Mouse (Mus musculus) intestine, embryonic 14.5 days (tissue): Measurements from ENCODE around the gene Cdkn2a. TPM values are rescaled to one million over a fixed set of nuclear protein-coding genes. Genes with fewer than 3 reads are reported as not detected.

ENCODE experiments used
- ATAC-seq: fragments of 200-750 bp; cut with Nextera tagmentation; replicated peaks from 2 replicates; pipeline ENCODE4 v1.8.0; 2017; ENCODE audit warnings: low read depth, moderate number of reproducible peaks, moderate TSS enrichment, moderate library complexity; ENCODE audit not compliant: low FRiP score, low TSS enrichment
- DNase-seq: peaks from one replicate; pipeline ENCODE4 v3.0.0-alpha.2; 2018; ENCODE audit warnings: low spot score
- H3K27ac ChIP-seq: fragments of 300-500 bp; sonication (generic); 2 replicates; pipeline ENCODE4 v1.5.1; 2014; ENCODE audit warnings: low read depth, mild to moderate bottlenecking, control low read depth
- H3K27me3 ChIP-seq: fragments of 300-500 bp; sonication (generic); replicated peaks from 2 replicates; pipeline ENCODE4 v1.6.1; 2014; ENCODE audit warnings: low read length, control low read depth; ENCODE audit not compliant: control insufficient read depth, insufficient read depth
- H3K36me3 ChIP-seq: fragments of 300-500 bp; sonication (generic); 2 replicates; pipeline ENCODE4 v1.6.1; 2014; ENCODE audit warnings: low read length, control low read depth; ENCODE audit not compliant: control insufficient read depth, insufficient read depth
- H3K4me1 ChIP-seq: fragments of 300-500 bp; sonication (generic); replicated peaks from 2 replicates; pipeline ENCODE4 v1.6.1; 2014; ENCODE audit warnings: low read length, control low read depth, mixed read lengths; ENCODE audit not compliant: control insufficient read depth, insufficient read depth
- H3K4me2 ChIP-seq: fragments of 300-500 bp; sonication (generic); 2 replicates; pipeline ENCODE4 v1.6.1; 2014; ENCODE audit warnings: low read length
- H3K4me3 ChIP-seq: fragments of 300-500 bp; sonication (generic); 2 replicates; pipeline ENCODE4 v1.5.1; 2014; ENCODE audit warnings: low read depth, low read length, control low read depth, mixed read lengths
- H3K9ac ChIP-seq: fragments of 300-500 bp; sonication (generic); 2 replicates; pipeline ENCODE4 v1.6.1; 2014; ENCODE audit warnings: mild to moderate bottlenecking, low read length
- H3K9me3 ChIP-seq: fragments of 300-500 bp; sonication (generic); 2 replicates; pipeline ENCODE4 v1.6.1; 2016; ENCODE audit warnings: low read length, control low read depth; ENCODE audit not compliant: control insufficient read depth
- WGBS: fragments of 180-500 bp; shearing (Covaris S2); extraction: QIAGEN DNeasy Blood & Tissue Kit; methylation state at CpG from one replicate; pipeline ENCODE4 v1.1.7; 2014; 5-methylcytosine and 5-hydroxymethylcytosine counted together
- polyA plus RNA-seq: library from polyadenylated mRNA; unstranded; fragments of >200 nt; fragmentation: Nextera tagmentation; extraction: Ambion mirVana; gene quantifications from 2 replicates; pipeline ENCODE4 v1.2.1, GENCODE M21; 2014

Gene Cdkn2a
- polyA plus RNA-seq, 1 experiment from 2014 or later: not detected

- H3K4me1 ChIP-seq: no peaks in the 10 kb centered on the region
- no peak overlapping the region for H3K9ac ChIP-seq
- H3K27ac ChIP-seq: no peak overlapping the region
- ATAC-seq: peak; percentile 50; the same call in 1 of the 2 replicates
- no peaks in the 10 kb centered on the region for H3K9me3 ChIP-seq
- H3K27me3 ChIP-seq: peaks cover 90% of the 10 kb centered on the region
- under 1% methylated on average over 25 of the region's 25 CpGs for WGBS
- DNase-seq: no peak
- no peak overlapping the region for H3K4me2 ChIP-seq
- no peak overlapping the region for H3K4me3 ChIP-seq
- H3K36me3 ChIP-seq: no peaks in the 10 kb centered on the region
These were observed 12.4 kb downstream of the Cdkn2a start for GRCm38 (mm10) chr4:89282036-89282566.

- Histone ChIP-seq H3K9ac (no peak overlapping the region), H3K36me3 (no peaks in the 10 kb centered on the region), H3K9me3 (no peaks in the 10 kb centered on the region), H3K4me3 (no peak overlapping the region), H3K4me1 (no peaks in the 10 kb centered on the region), H3K27ac (no peak overlapping the region), H3K4me2 (no peak overlapping the region), H3K27me3 (peaks cover 93% of the 10 kb centered on the region)
- no peak for DNase-seq
- WGBS: 3% methylated on average over 7 of the region's 7 CpGs
- ATAC-seq: no peak
These were observed 13.2 kb downstream of the Cdkn2a start for GRCm38 (mm10) chr4:89281236-89281635.

- H3K4me3 ChIP-seq: no peak overlapping the region
- no peak overlapping the region for H3K9ac ChIP-seq
- H3K4me1 ChIP-seq: no peaks in the 10 kb centered on the region
- H3K27ac ChIP-seq: no peak overlapping the region
- ATAC-seq (no peak), DNase-seq (no peak)
- no peaks in the 10 kb centered on the region for H3K9me3 ChIP-seq
- no peaks in the 10 kb centered on the region for H3K36me3 ChIP-seq
- 0% methylated on average over 2 of the region's 2 CpGs for WGBS
- peaks cover 97% of the 10 kb centered on the region for H3K27me3 ChIP-seq
- no peak overlapping the region for H3K4me2 ChIP-seq
These were observed 14.8 kb downstream of the Cdkn2a start for GRCm38 (mm10) chr4:89279641-89280040.

- H3K4me1 ChIP-seq: no peaks in the 10 kb centered on the region
- H3K27ac ChIP-seq: no peak overlapping the region
- H3K9ac ChIP-seq: no peak overlapping the region
- ATAC-seq (no peak), DNase-seq (no peak)
- no peak overlapping the region for H3K4me3 ChIP-seq
- H3K4me2 ChIP-seq: no peak overlapping the region
- no peaks in the 10 kb centered on the region for H3K9me3 ChIP-seq
- peaks cover 98% of the 10 kb centered on the region for H3K27me3 ChIP-seq
- no peaks in the 10 kb centered on the region for H3K36me3 ChIP-seq
- 8% methylated on average over 5 of the region's 5 CpGs for WGBS
These were observed 17.0 kb downstream of the Cdkn2a start for GRCm38 (mm10) chr4:89277381-89277940.

DNA sequence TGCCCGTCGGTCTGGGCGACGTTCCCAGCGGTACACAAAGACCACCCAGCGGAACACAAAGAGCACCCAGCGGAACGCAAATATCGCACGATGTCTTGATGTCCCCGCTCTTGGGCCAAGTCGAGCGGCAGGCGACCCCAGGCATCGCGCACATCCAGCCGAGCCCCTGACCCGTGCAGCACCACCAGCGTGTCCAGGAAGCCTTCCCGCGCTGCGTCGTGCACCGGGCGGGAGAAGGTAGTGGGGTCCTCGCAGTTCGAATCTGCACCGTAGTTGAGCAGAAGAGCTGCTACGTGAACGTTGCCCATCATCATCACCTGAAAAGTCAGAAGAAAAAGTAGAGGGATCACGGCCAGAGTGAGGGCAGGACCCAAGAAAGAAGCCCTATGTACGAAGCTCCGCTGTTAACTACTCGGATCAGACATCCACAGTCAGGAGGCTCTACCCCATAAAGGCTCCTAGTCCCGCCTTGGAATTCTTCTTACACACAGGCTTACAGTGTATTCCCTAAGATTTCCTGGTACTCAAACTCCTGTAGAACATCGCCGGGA, 17.7 kb downstream of the Cdkn2a start:
- no peak for DNase-seq
- no peaks in the 10 kb centered on the region for H3K36me3 ChIP-seq
- no peak overlapping the region for H3K4me2 ChIP-seq
- no peaks in the 10 kb centered on the region for H3K9me3 ChIP-seq
- no peak overlapping the region for H3K27ac ChIP-seq
- under 1% methylated on average over 37 of the region's 37 CpGs for WGBS
- H3K4me1 ChIP-seq: no peaks in the 10 kb centered on the region
- H3K4me3 ChIP-seq: no peak overlapping the region
- no peak overlapping the region for H3K9ac ChIP-seq
- H3K27me3 ChIP-seq: peaks cover 98% of the 10 kb centered on the region
- no peak for ATAC-seq

- no peak overlapping the region for H3K4me2 ChIP-seq
- H3K9ac ChIP-seq: no peak overlapping the region
- H3K27me3 ChIP-seq: peaks cover 97% of the 10 kb centered on the region
- no peaks in the 10 kb centered on the region for H3K9me3 ChIP-seq
- H3K4me1 ChIP-seq: no peaks in the 10 kb centered on the region
- H3K4me3 ChIP-seq: no peak overlapping the region
- H3K27ac ChIP-seq: no peak overlapping the region
- DNase-seq (no peak), ATAC-seq (no peak)
- 1% methylated on average over 25 of the region's 25 CpGs for WGBS
- H3K36me3 ChIP-seq: no peaks in the 10 kb centered on the region
These were observed 18.5 kb downstream of the Cdkn2a start for GRCm38 (mm10) chr4:89275811-89276584.

DNA sequence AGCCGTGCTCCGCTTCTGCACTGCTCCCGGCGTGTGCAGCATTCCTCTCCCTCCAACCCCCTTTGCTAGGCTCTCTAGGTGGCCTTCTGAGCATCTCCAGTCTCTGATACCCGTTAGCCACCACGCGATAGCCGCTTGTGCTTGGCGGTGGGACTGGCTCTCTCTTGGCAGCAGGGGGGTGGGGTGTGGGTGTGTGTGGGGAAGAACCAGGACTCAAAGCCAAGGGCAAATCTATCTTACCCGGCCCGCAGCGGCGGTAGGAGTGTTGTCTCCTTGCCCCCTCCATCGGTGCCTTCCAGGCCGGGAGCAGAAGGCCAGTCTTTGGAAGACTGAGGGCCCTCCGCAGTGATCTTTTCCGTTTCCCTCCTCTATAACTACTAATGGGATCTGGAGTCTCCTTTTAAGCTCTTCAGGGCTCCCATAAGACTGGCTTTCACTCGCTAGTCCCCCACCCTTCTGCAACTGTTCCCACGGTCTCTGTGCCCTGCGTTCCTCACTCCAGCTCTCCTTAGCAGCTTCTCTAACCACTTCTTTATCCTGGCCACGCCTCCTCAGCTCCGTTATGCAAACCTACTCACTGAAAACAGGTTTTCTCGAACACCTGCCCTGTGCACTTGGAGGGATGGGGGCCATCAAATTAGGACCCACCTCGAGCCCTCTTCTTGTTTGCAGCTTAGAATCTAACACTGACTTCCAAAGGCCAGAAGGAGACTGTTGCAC, 19.5 kb downstream of the Cdkn2a start:
- H3K36me3 ChIP-seq: no peaks in the 10 kb centered on the region
- DNase-seq: no peak
- no peaks in the 10 kb centered on the region for H3K9me3 ChIP-seq
- H3K4me2 ChIP-seq: no peak overlapping the region
- H3K4me1 ChIP-seq: no peaks in the 10 kb centered on the region
- WGBS: 1% methylated on average over 24 of the region's 24 CpGs
- H3K27ac ChIP-seq: no peak overlapping the region
- H3K4me3 ChIP-seq: no peak overlapping the region
- H3K27me3 ChIP-seq: peaks cover 99% of the 10 kb centered on the region
- no peak for ATAC-seq
- H3K9ac ChIP-seq: no peak overlapping the region

DNA sequence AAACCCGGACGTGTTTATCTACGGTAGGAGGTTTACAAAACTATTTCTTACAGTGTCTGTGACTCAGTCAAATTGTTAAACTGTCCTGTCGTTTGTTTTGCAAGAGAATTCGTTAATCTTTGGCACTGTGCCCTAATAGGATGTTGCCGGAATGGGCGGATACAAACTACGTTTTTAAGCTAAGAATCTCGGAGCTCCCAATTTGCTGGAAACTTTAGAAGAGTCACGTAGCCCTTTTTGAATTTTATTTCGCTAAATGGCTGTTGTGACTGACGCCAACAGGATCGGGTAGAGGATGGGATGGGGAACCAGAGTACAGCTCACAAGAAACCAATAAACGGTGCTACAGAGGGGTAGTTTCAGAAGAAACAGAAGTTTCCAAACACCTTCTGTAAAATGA, 20.4 kb downstream of the Cdkn2a start:
- H3K27ac ChIP-seq: no peak overlapping the region
- H3K9ac ChIP-seq: no peak overlapping the region
- under 1% methylated on average over 14 of the region's 14 CpGs for WGBS
- no peak overlapping the region for H3K4me2 ChIP-seq
- H3K4me1 ChIP-seq: no peaks in the 10 kb centered on the region
- no peaks in the 10 kb centered on the region for H3K9me3 ChIP-seq
- no peaks in the 10 kb centered on the region for H3K36me3 ChIP-seq
- no peak for DNase-seq
- H3K27me3 ChIP-seq: peaks cover 98% of the 10 kb centered on the region
- no peak overlapping the region for H3K4me3 ChIP-seq
- ATAC-seq: no peak
